In the genomic region with DNA sequence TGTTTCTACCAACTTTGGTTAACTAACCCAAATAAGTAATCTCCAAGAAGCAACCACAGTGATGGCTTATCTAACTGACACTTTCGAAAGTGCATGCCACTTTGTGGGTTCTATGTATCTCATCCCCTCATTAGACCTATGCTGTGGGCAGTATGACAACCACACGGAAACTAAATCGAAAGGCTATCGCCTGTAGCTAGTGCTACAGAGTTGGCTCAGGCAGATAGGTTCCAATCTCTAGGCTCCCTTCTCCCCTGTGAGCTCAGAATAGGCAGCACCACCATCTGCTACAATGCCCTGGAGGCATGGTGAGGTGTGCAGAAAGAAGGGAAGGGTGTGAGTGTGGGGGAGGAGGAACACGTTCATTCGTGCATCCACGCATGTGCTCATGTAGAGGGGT, we compare ENCODE assay signal across 20 mouse cellular contexts. TPM values are rescaled to one million over a fixed set of nuclear protein-coding genes. Genes with fewer than 3 reads are reported as not detected.
DNase-seq lines count a peak whose midpoint lies in the region; ATAC-seq and TF ChIP-seq lines count a peak whose summit lies in the region.
"Had no signal": no experiment of that assay in that cellular context is flagged by ENCODE, and none has a peak within 500 bp of the region (broad histone marks: within the 10 kb centered on the region; RNA-seq: fewer than 3 reads in every experiment).

No protein-coding gene starts in this region.

- H3K9me3 ChIP-seq in forebrain, embryonic 15.5 days, result no peaks in the 10 kb centered on the region
- H3K9me3 ChIP-seq in forebrain, postnatal 0 days (ENCODE audit: low read length), result no peaks in the 10 kb centered on the region
- no peaks in the 10 kb centered on the region for H3K9me3 ChIP-seq in megakaryocyte, embryonic 14.5 days
- H3K9me3 ChIP-seq in limb, embryonic 10.5 days (replicated peaks), result no peaks in the 10 kb centered on the region
- H3K9me3 ChIP-seq: G1E; lung, embryonic 15.5 days; midbrain, embryonic 13.5 days had no signal

- no peak for TF ChIP-seq CTCF in forebrain, postnatal 0 days (IDR thresholded peaks at IDR 0.05; ENCODE audit: low read depth)

- H3K4me1 ChIP-seq in forebrain, embryonic 15.5 days, result no peaks in the 10 kb centered on the region
- no peaks in the 10 kb centered on the region for H3K4me1 ChIP-seq in forebrain, postnatal 0 days (ENCODE audit: insufficient read depth)
- H3K4me1 ChIP-seq in megakaryocyte, embryonic 14.5 days, result peaks cover 17% of the 10 kb centered on the region
- H3K4me1 ChIP-seq in limb, embryonic 10.5 days, result no peaks in the 10 kb centered on the region
- H3K4me1 ChIP-seq: midbrain, embryonic 13.5 days had no signal

- WGBS in forebrain, embryonic 15.5 days, result 86% methylated on average over 7 of the region's 7 CpGs
- 90% methylated on average over 7 of the region's 7 CpGs for WGBS in forebrain, postnatal 0 days
- WGBS in limb, embryonic 10.5 days, result 94% methylated on average over 7 of the region's 7 CpGs

- no peaks in the 10 kb centered on the region for H3K27me3 ChIP-seq in forebrain, embryonic 15.5 days
- no peaks in the 10 kb centered on the region for H3K27me3 ChIP-seq in forebrain, postnatal 0 days (ENCODE audit: insufficient read depth, low read length)
- no peaks in the 10 kb centered on the region for H3K27me3 ChIP-seq in megakaryocyte, embryonic 14.5 days (replicated peaks)
- H3K27me3 ChIP-seq in limb, embryonic 10.5 days (ENCODE audit: low read depth, poor library complexity, severe bottlenecking), result no peaks in the 10 kb centered on the region
- H3K27me3 ChIP-seq: lung, embryonic 15.5 days; midbrain, embryonic 13.5 days had no signal

- 0 out of 2 replicates have a peak, but pooled peaks have one; percentile 35 for ATAC-seq in forebrain, embryonic 15.5 days (replicated peaks)
- no peak for ATAC-seq in forebrain, postnatal 0 days
- ATAC-seq: midbrain, embryonic 13.5 days had no signal

- no peak overlapping the region for H3K27ac ChIP-seq in forebrain, embryonic 15.5 days (replicated peaks)
- H3K27ac ChIP-seq in forebrain, postnatal 0 days (ENCODE audit: low read depth, low read length), result no peak overlapping the region
- no peak overlapping the region for H3K27ac ChIP-seq in limb, embryonic 10.5 days
- H3K27ac ChIP-seq: lung, embryonic 15.5 days; midbrain, embryonic 13.5 days had no signal

- no peak overlapping the region for H3K4me3 ChIP-seq in forebrain, embryonic 15.5 days
- no peak overlapping the region for H3K4me3 ChIP-seq in forebrain, postnatal 0 days (ENCODE audit: low read depth, low read length)
- H3K4me3 ChIP-seq in megakaryocyte, embryonic 14.5 days (replicated peaks), result peak overlapping the region; percentile 64
- no peak overlapping the region for H3K4me3 ChIP-seq in limb, embryonic 10.5 days
- H3K4me3 ChIP-seq: erythroblast, embryonic 14.5 days; lung, embryonic 15.5 days; midbrain, embryonic 13.5 days had no signal

- H3K4me2 ChIP-seq in forebrain, embryonic 15.5 days (replicated peaks), result no peak overlapping the region
- no peak overlapping the region for H3K4me2 ChIP-seq in forebrain, postnatal 0 days (ENCODE audit: low read depth)
- H3K4me2 ChIP-seq: lung, embryonic 15.5 days; midbrain, embryonic 13.5 days had no signal

- no peak overlapping the region for H3K9ac ChIP-seq in forebrain, embryonic 15.5 days (replicated peaks)
- no peak overlapping the region for H3K9ac ChIP-seq in forebrain, postnatal 0 days
- H3K9ac ChIP-seq: lung, embryonic 15.5 days; midbrain, embryonic 13.5 days had no signal

- no peaks in the 10 kb centered on the region for H3K36me3 ChIP-seq in forebrain, embryonic 15.5 days
- H3K36me3 ChIP-seq in forebrain, postnatal 0 days (ENCODE audit: insufficient read depth), result no peaks in the 10 kb centered on the region
- H3K36me3 ChIP-seq in megakaryocyte, embryonic 14.5 days (replicated peaks; ENCODE audit: low read length), result no peaks in the 10 kb centered on the region
- no peaks in the 10 kb centered on the region for H3K36me3 ChIP-seq in limb, embryonic 10.5 days
- H3K36me3 ChIP-seq: G1E; lung, embryonic 15.5 days; midbrain, embryonic 13.5 days had no signal

- no peak for DNase-seq in forebrain, postnatal 0 days
- peak; percentile 21 to 26 for DNase-seq in spleen, postnatal 36 days (ENCODE audit: low spot score in 2 of 2)
- no peak for DNase-seq in spleen, postnatal 10 days (ENCODE audit: low spot score in 2 of 2)
- peak; percentile 48 for DNase-seq in induced T-regulatory cell, adult 2 months (ENCODE audit: low read depth)
- DNase-seq in limb, embryonic 10.5 days (ENCODE audit: low spot score), result no peak
- no peak for DNase-seq in kidney, postnatal 36 days
- DNase-seq: cerebellum, adult 8-10 months; heart, postnatal 14 days; kidney, postnatal 25 days; left cerebral cortex, postnatal 4 days; right cerebral cortex, postnatal 14 days had no signal

RNA-seq across cellular contexts. Expression of a gene that starts 1.0 kb away (rescaled TPM):
- polyA plus RNA-seq in forebrain, embryonic 15.5 days (2015; fragmentation: Nextera tagmentation; extraction: Ambion mirVana), result not detected in 2 replicates
- not detected in 2 replicates for total RNA-seq in forebrain, postnatal 0 days (2014; rRNA removed)
- not detected in 2 replicates for polyA plus RNA-seq in forebrain, postnatal 0 days (2015; fragmentation: Nextera tagmentation; extraction: Ambion mirVana)
- not detected in 2 replicates for polyA plus RNA-seq in megakaryocyte, embryonic 14.5 days (2012; ENCODE audit: insufficient read depth, low replicate concordance)
- polyA plus RNA-seq in limb, embryonic 10.5 days (2016; fragmentation: Nextera tagmentation; extraction: Ambion mirVana), result not detected in 2 replicates
- total RNA-seq: layer of hippocampus, postnatal 14 days; left cerebral cortex, postnatal 4 days had no signal
- polyA plus RNA-seq: erythroblast, embryonic 14.5 days; frontal cortex, adult 2 months; G1E; midbrain, embryonic 13.5 days had no signal

RNA-seq across cellular contexts. Expression of a gene that starts 13.9 kb away (rescaled TPM):
- polyA plus RNA-seq in forebrain, embryonic 15.5 days (2015; fragmentation: Nextera tagmentation; extraction: Ambion mirVana), result 0.08 TPM in 1 of 2 replicates, not detected in the other
- 0.90 TPM in 1 of 2 replicates, not detected in the other for total RNA-seq in forebrain, postnatal 0 days (2014; rRNA removed)
- polyA plus RNA-seq in forebrain, postnatal 0 days (2015; fragmentation: Nextera tagmentation; extraction: Ambion mirVana), result 0.10 and 0.19 TPM in 2 replicates
- polyA plus RNA-seq in megakaryocyte, embryonic 14.5 days (2012; ENCODE audit: insufficient read depth, low replicate concordance), result 1.4 TPM in 1 of 2 replicates, not detected in the other
- polyA plus RNA-seq in limb, embryonic 10.5 days (2016; fragmentation: Nextera tagmentation; extraction: Ambion mirVana), result not detected in 2 replicates
- total RNA-seq: heart, adult 18-20 months; layer of hippocampus, postnatal 14 days; left cerebral cortex, postnatal 4 days had no signal
- polyA plus RNA-seq: erythroblast, embryonic 14.5 days had no signal

RNA-seq across cellular contexts. Expression of a gene that starts 55.8 kb away (rescaled TPM):
- polyA plus RNA-seq in forebrain, embryonic 15.5 days (2015; fragmentation: Nextera tagmentation; extraction: Ambion mirVana), result not detected in 2 replicates
- total RNA-seq in forebrain, postnatal 0 days (2014; rRNA removed), result not detected in 2 replicates
- polyA plus RNA-seq in forebrain, postnatal 0 days (2015; fragmentation: Nextera tagmentation; extraction: Ambion mirVana), result not detected in 2 replicates
- polyA plus RNA-seq in megakaryocyte, embryonic 14.5 days (2012; ENCODE audit: insufficient read depth, low replicate concordance), result not detected in 2 replicates
- polyA plus RNA-seq in limb, embryonic 10.5 days (2016; fragmentation: Nextera tagmentation; extraction: Ambion mirVana), result not detected in 2 replicates
- total RNA-seq: G1E; heart, adult 18-20 months; heart, postnatal 14 days; layer of hippocampus, postnatal 14 days; left cerebral cortex, postnatal 4 days had no signal
- polyA plus RNA-seq: erythroblast, embryonic 14.5 days; frontal cortex, adult 2 months; G1E; lung, embryonic 15.5 days; midbrain, embryonic 13.5 days had no signal

Comparison
In these comparisons a context has a peak if more than half of its experiments do, and no peak if none do; other contexts are left out.
1. DNase-seq: peak in spleen, postnatal 36 days (2 of 2) and induced T-regulatory cell, adult 2 months (single experiment); none in forebrain, postnatal 0 days (single experiment), spleen, postnatal 10 days (0 of 2), limb, embryonic 10.5 days (single experiment) and kidney, postnatal 36 days (0 of 2).